Mouse (Mus musculus): ENCODE data around the gene Kirrel3. TPM values are rescaled to one million over a fixed set of nuclear protein-coding genes. Genes with fewer than 3 reads are reported as not detected.

Kirrel3 gene
- polyA plus RNA-seq, 1 experiment from 2014 or later = 1.8 TPM

- no peak for ATAC-seq (ENCODE audit: borderline replicate concordance, extremely low read depth, low FRiP score, low TSS enrichment)
- Histone ChIP-seq H3K27me3 (no peaks in the 10 kb centered on the region), H3K9ac (no peak overlapping the region), H3K27ac (no peak overlapping the region), H3K36me3 (no peaks in the 10 kb centered on the region), H3K4me3 (no peak overlapping the region), H3K9me3 (no peaks in the 10 kb centered on the region), H3K4me1 (no peaks in the 10 kb centered on the region), H3K4me2 (no peak overlapping the region)
- 59% methylated on average over 3 of the region's 3 CpGs for WGBS
Measured at GRCm38 (mm10) chr9:34652278-34652677, 166.6 kb downstream of the Kirrel3 start.

GRCm38 (mm10) chr9:34653141-34653540, 167.4 kb downstream of the Kirrel3 start:
- H3K27me3 ChIP-seq = no peaks in the 10 kb centered on the region
- H3K9ac ChIP-seq = no peak overlapping the region
- H3K9me3 ChIP-seq = no peaks in the 10 kb centered on the region
- no peaks in the 10 kb centered on the region for H3K36me3 ChIP-seq
- no peak overlapping the region for H3K4me3 ChIP-seq
- H3K4me2 ChIP-seq = no peak overlapping the region
- no peak overlapping the region for H3K27ac ChIP-seq
- no peak for ATAC-seq (ENCODE audit: borderline replicate concordance, extremely low read depth, low FRiP score, low TSS enrichment)
- H3K4me1 ChIP-seq = no peaks in the 10 kb centered on the region
- 83% methylated on average over 1 of the region's 1 CpGs for WGBS

- 77% methylated on average over 1 of the region's 1 CpGs for WGBS
- no peak overlapping the region for H3K4me2 ChIP-seq
- no peak for ATAC-seq (ENCODE audit: borderline replicate concordance, extremely low read depth, low FRiP score, low TSS enrichment)
Measured at GRCm38 (mm10) chr9:34660566-34660965, 174.9 kb downstream of the Kirrel3 start.

GRCm38 (mm10) chr9:34663412-34663811, 177.7 kb downstream of the Kirrel3 start:
- H3K4me3 ChIP-seq = no peak overlapping the region
- H3K27ac ChIP-seq = no peak overlapping the region
- H3K4me2 ChIP-seq = no peak overlapping the region
- 41% methylated on average over 6 of the region's 6 CpGs for WGBS
- no peaks in the 10 kb centered on the region for H3K36me3 ChIP-seq
- H3K9ac ChIP-seq = no peak overlapping the region
- no peaks in the 10 kb centered on the region for H3K27me3 ChIP-seq
- peaks cover 20% of the 10 kb centered on the region for H3K4me1 ChIP-seq
- H3K9me3 ChIP-seq = no peaks in the 10 kb centered on the region
- ATAC-seq (ENCODE audit: borderline replicate concordance, extremely low read depth, low FRiP score, low TSS enrichment) = no peak

More at GRCm38 (mm10) chr9:34660566-34660965, 174.9 kb downstream of the Kirrel3 start:
- no peak overlapping the region for H3K4me3 ChIP-seq
- H3K27ac ChIP-seq = no peak overlapping the region
- H3K4me1 ChIP-seq = 0 out of 2 replicates have a peak, but pooled peaks cover 7% of the 10 kb centered on the region
- H3K9me3 ChIP-seq = no peaks in the 10 kb centered on the region
- H3K9ac ChIP-seq = no peak overlapping the region
- H3K27me3 ChIP-seq = no peaks in the 10 kb centered on the region
- no peaks in the 10 kb centered on the region for H3K36me3 ChIP-seq

- WGBS = 41% methylated on average over 15 of the region's 15 CpGs
Measured at GRCm38 (mm10) chr9:34665361-34666129, 179.9 kb downstream of the Kirrel3 start.

GRCm38 (mm10) chr9:34667182-34667581, 181.5 kb downstream of the Kirrel3 start:
- 45% methylated on average over 1 of the region's 1 CpGs for WGBS
- peak; percentile 61; the same call in 1 of the 2 replicates for ATAC-seq (ENCODE audit: borderline replicate concordance, extremely low read depth, low FRiP score, low TSS enrichment)
- no peak overlapping the region for H3K9ac ChIP-seq
- H3K36me3 ChIP-seq = no peaks in the 10 kb centered on the region
- no peak overlapping the region for H3K27ac ChIP-seq
- H3K4me1 ChIP-seq = peaks cover 20% of the 10 kb centered on the region
- no peak overlapping the region for H3K4me2 ChIP-seq
- no peaks in the 10 kb centered on the region for H3K9me3 ChIP-seq
- H3K27me3 ChIP-seq = no peaks in the 10 kb centered on the region
- H3K4me3 ChIP-seq = no peak overlapping the region

More at GRCm38 (mm10) chr9:34665361-34666129, 179.9 kb downstream of the Kirrel3 start:
- peaks cover 20% of the 10 kb centered on the region for H3K4me1 ChIP-seq
- peak overlapping the region; percentile 72 for H3K27ac ChIP-seq
- no peak overlapping the region for H3K4me3 ChIP-seq
- H3K9me3 ChIP-seq = no peaks in the 10 kb centered on the region
- H3K4me2 ChIP-seq = no peak overlapping the region
- H3K9ac ChIP-seq = no peak overlapping the region
- H3K27me3 ChIP-seq = no peaks in the 10 kb centered on the region
- peak; percentile 56; the same call in 1 of the 2 replicates for ATAC-seq (ENCODE audit: borderline replicate concordance, extremely low read depth, low FRiP score, low TSS enrichment)
- H3K36me3 ChIP-seq = no peaks in the 10 kb centered on the region

GRCm38 (mm10) chr9:34670906-34671305, 185.2 kb downstream of the Kirrel3 start:
- H3K27ac ChIP-seq = no peak overlapping the region
- H3K9me3 ChIP-seq = no peaks in the 10 kb centered on the region
- no peaks in the 10 kb centered on the region for H3K27me3 ChIP-seq
- no peak overlapping the region for H3K9ac ChIP-seq
- 61% methylated on average over 2 of the region's 2 CpGs for WGBS
- no peak for ATAC-seq (ENCODE audit: borderline replicate concordance, extremely low read depth, low FRiP score, low TSS enrichment)
- H3K4me3 ChIP-seq = no peak overlapping the region
- peaks cover 12% of the 10 kb centered on the region for H3K4me1 ChIP-seq
- H3K4me2 ChIP-seq = no peak overlapping the region
- no peaks in the 10 kb centered on the region for H3K36me3 ChIP-seq

- no peak for ATAC-seq (ENCODE audit: borderline replicate concordance, extremely low read depth, low FRiP score, low TSS enrichment)
- WGBS = 80% methylated on average over 6 of the region's 6 CpGs
- no peaks in the 10 kb centered on the region for H3K27me3 ChIP-seq
Measured at GRCm38 (mm10) chr9:34686798-34687197, 201.1 kb downstream of the Kirrel3 start.

GRCm38 (mm10) chr9:34688358-34688757, 202.7 kb downstream of the Kirrel3 start:
- Histone ChIP-seq H3K27ac (no peak overlapping the region), H3K9ac (no peak overlapping the region), H3K27me3 (no peaks in the 10 kb centered on the region), H3K4me1 (no peaks in the 10 kb centered on the region), H3K4me3 (no peak overlapping the region), H3K4me2 (no peak overlapping the region), H3K36me3 (no peaks in the 10 kb centered on the region), H3K9me3 (no peaks in the 10 kb centered on the region)
- 26% methylated on average over 4 of the region's 4 CpGs for WGBS
- no peak for ATAC-seq (ENCODE audit: borderline replicate concordance, extremely low read depth, low FRiP score, low TSS enrichment)

More at GRCm38 (mm10) chr9:34686798-34687197, 201.1 kb downstream of the Kirrel3 start:
- Histone ChIP-seq H3K27ac (no peak overlapping the region), H3K4me2 (no peak overlapping the region), H3K4me1 (no peaks in the 10 kb centered on the region), H3K36me3 (no peaks in the 10 kb centered on the region), H3K4me3 (no peak overlapping the region), H3K9ac (no peak overlapping the region), H3K9me3 (no peaks in the 10 kb centered on the region)

GRCm38 (mm10) chr9:34689375-34689774, 203.7 kb downstream of the Kirrel3 start:
- Histone ChIP-seq H3K9ac (no peak overlapping the region), H3K4me1 (no peaks in the 10 kb centered on the region), H3K27ac (no peak overlapping the region), H3K36me3 (no peaks in the 10 kb centered on the region), H3K4me3 (no peak overlapping the region), H3K9me3 (no peaks in the 10 kb centered on the region), H3K4me2 (no peak overlapping the region), H3K27me3 (no peaks in the 10 kb centered on the region)
- no peak for ATAC-seq (ENCODE audit: borderline replicate concordance, extremely low read depth, low FRiP score, low TSS enrichment)
- WGBS = 46% methylated on average over 3 of the region's 3 CpGs

- no peaks in the 10 kb centered on the region for H3K9me3 ChIP-seq
- no peaks in the 10 kb centered on the region for H3K27me3 ChIP-seq
- ATAC-seq (ENCODE audit: borderline replicate concordance, extremely low read depth, low FRiP score, low TSS enrichment) = no peak
- H3K4me1 ChIP-seq = no peaks in the 10 kb centered on the region
- no peak overlapping the region for H3K4me3 ChIP-seq
- H3K27ac ChIP-seq = no peak overlapping the region
- no peak overlapping the region for H3K4me2 ChIP-seq
- WGBS = 67% methylated on average over 5 of the region's 5 CpGs
- no peaks in the 10 kb centered on the region for H3K36me3 ChIP-seq
- H3K9ac ChIP-seq = no peak overlapping the region
Measured at GRCm38 (mm10) chr9:34695646-34696045, 210.0 kb downstream of the Kirrel3 start.

GRCm38 (mm10) chr9:34703547-34704300, 218.0 kb downstream of the Kirrel3 start:
- ATAC-seq (ENCODE audit: borderline replicate concordance, extremely low read depth, low FRiP score, low TSS enrichment) = no peak
- no peaks in the 10 kb centered on the region for H3K36me3 ChIP-seq
- H3K9ac ChIP-seq = no peak overlapping the region
- 0 out of 2 replicates have a peak, but pooled peaks cover 13% of the 10 kb centered on the region for H3K4me1 ChIP-seq
- H3K27ac ChIP-seq = no peak overlapping the region
- no peaks in the 10 kb centered on the region for H3K27me3 ChIP-seq
- no peak overlapping the region for H3K4me2 ChIP-seq
- WGBS = 68% methylated on average over 12 of the region's 12 CpGs
- no peak overlapping the region for H3K4me3 ChIP-seq
- H3K9me3 ChIP-seq = no peaks in the 10 kb centered on the region

Measured in lung, embryonic 15.5 days (tissue).